Mouse (Mus musculus): Measurements from ENCODE around the gene Sox21. TPM values are rescaled to one million over a fixed set of nuclear protein-coding genes. Genes with fewer than 3 reads are reported as not detected.

The Sox21 gene
- 9.3 and 14.2 TPM in 2 replicates for total RNA-seq (2014; rRNA removed)
- 3.3 and 4.3 TPM in 2 replicates for polyA plus RNA-seq (2015; fragmentation: Nextera tagmentation; extraction: Ambion mirVana)

- peak; percentile 71 for ATAC-seq
- H3K4me1 ChIP-seq (ENCODE audit: insufficient read depth), result peaks cover 9% of the 10 kb centered on the region; the same call in 1 of the 2 replicates
- peak within 1 kb of the TSS; percentile 62 for H3K27ac ChIP-seq (ENCODE audit: low read depth, low read length)
- H3K9ac ChIP-seq, result peak within 1 kb of the TSS; percentile 48
- peak within 1 kb of the TSS; percentile 48 for H3K4me3 ChIP-seq (ENCODE audit: low read depth, low read length)
- H3K27me3 ChIP-seq (ENCODE audit: insufficient read depth, low read length), result peaks cover 6% of the 10 kb centered on the region; the same call in 1 of the 2 replicates
- no peaks in the 10 kb centered on the region for H3K36me3 ChIP-seq (ENCODE audit: insufficient read depth)
- H3K4me2 ChIP-seq (ENCODE audit: low read depth), result peak within 1 kb of the TSS; percentile 89
- H3K9me3 ChIP-seq (ENCODE audit: low read length), result no peaks in the 10 kb centered on the region
- peak; percentile 65 for DNase-seq
- no peak for TF ChIP-seq CTCF (IDR thresholded peaks at IDR 0.05; ENCODE audit: low read depth)
- under 1% methylated on average over 34 of the region's 34 CpGs for WGBS
Observed at GRCm38 (mm10) chr14:118236886-118237289, at the start of gene Sox21. TSS of gene Sox21 (minus strand) at chr14:118237030.

DNA sequence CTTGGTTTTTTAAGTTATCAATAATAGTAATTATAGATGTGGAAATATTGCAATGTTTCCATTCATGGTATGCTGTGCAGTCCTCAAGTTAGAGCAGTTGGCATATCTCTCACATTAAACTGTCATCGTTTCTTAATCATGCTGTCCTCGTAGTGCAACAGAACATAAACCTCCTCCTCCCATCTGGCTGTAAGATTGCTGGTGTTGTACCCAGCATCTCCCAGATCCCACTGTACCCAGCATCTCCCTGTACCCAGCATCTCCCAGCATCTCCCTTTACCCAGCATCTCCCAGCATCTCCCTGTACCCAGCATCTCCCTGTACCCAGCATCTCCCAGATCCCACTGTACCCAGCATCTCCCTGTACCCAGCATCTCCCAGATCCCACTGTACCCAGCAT lies 49.3 kb upstream of the Sox21 start:
- Histone ChIP-seq H3K4me1 (ENCODE audit: insufficient read depth) (no peaks in the 10 kb centered on the region), H3K9ac (no peak overlapping the region), H3K27ac (ENCODE audit: low read depth, low read length) (no peak overlapping the region), H3K4me3 (ENCODE audit: low read depth, low read length) (no peak overlapping the region), H3K36me3 (ENCODE audit: insufficient read depth) (no peaks in the 10 kb centered on the region), H3K9me3 (ENCODE audit: low read length) (no peaks in the 10 kb centered on the region), H3K27me3 (ENCODE audit: insufficient read depth, low read length) (no peaks in the 10 kb centered on the region), H3K4me2 (ENCODE audit: low read depth) (no peak overlapping the region)
- TF ChIP-seq CTCF (IDR thresholded peaks at IDR 0.05; ENCODE audit: low read depth), result no peak
- WGBS, result 77% methylated on average over 2 of the region's 2 CpGs
- no peak for ATAC-seq
- no peak for DNase-seq

DNA sequence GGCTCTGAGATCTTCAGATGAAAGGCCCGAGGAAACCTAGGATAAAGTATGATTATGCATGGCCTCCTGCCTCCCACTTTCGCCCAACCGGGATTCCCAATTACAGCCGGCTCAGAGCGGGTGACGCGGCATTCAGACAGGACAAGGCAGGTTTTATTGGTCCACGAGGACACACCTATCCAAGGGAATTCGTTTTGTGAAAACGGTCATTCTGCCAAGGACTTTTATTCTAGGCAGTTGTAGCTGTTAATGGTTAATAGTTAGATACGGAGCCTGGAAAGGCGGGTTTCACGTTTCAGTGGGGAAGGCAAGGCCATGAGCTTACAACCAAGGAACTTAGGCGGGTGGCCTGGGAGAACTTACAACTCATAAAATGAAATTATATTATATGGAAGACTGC lies 46.1 kb upstream of the Sox21 start:
- ATAC-seq, result no peak
- no peaks in the 10 kb centered on the region for H3K9me3 ChIP-seq (ENCODE audit: low read length)
- DNase-seq, result no peak
- no peak for TF ChIP-seq CTCF (IDR thresholded peaks at IDR 0.05; ENCODE audit: low read depth)
- no peaks in the 10 kb centered on the region for H3K36me3 ChIP-seq (ENCODE audit: insufficient read depth)
- H3K4me3 ChIP-seq (ENCODE audit: low read depth, low read length), result no peak overlapping the region
- no peak overlapping the region for H3K9ac ChIP-seq
- H3K4me2 ChIP-seq (ENCODE audit: low read depth), result no peak overlapping the region
- H3K4me1 ChIP-seq (ENCODE audit: insufficient read depth), result no peaks in the 10 kb centered on the region
- no peaks in the 10 kb centered on the region for H3K27me3 ChIP-seq (ENCODE audit: insufficient read depth, low read length)
- 73% methylated on average over 14 of the region's 14 CpGs for WGBS
- H3K27ac ChIP-seq (ENCODE audit: low read depth, low read length), result no peak overlapping the region

- DNase-seq, result no peak
Observed at GRCm38 (mm10) chr14:118282272-118282671, 45.4 kb upstream of the Sox21 start.

DNA sequence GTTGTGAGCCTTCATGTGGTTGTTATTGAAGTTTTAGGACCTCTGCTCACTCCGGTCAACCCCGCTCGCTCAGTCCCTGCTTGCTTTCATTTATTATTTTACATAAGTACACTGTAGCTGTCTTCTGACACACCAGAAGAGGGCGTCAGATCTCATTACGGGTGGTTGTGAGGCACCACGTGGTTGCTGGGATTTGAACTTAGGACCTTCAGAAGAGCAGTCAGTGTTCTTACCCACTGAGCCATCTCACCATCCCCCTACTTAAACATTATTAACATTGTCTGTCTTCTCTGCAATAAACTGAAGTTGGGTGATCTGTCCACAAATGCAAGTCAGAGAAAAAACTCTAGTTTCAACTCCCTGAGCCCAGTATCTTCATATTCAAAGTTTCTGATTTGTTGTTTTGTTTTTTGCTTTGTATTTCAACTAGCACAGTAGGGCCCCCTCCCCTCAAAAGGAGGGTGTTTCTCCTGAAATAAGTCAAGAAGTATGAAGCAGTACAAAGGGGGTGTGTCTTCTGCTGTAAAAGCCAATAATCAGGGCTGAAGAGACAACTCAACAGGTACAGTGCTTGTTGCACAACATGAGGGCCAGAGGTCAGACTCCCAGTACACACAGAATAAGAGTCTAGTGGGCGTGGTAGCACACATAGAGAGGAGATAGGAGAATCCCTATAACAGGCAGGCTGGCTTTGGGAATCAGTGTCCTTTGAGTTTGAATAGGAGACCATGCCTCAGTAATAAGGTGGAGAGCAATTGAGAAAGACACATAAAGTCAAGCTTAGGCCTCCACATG lies 41.1 kb upstream of the Sox21 start:
- H3K9me3 ChIP-seq (ENCODE audit: low read length), result no peaks in the 10 kb centered on the region

More at GRCm38 (mm10) chr14:118282272-118282671, 45.4 kb upstream of the Sox21 start:
- TF ChIP-seq CTCF (IDR thresholded peaks at IDR 0.05; ENCODE audit: low read depth), result no peak
- no peak overlapping the region for H3K9ac ChIP-seq
- no peak overlapping the region for H3K4me3 ChIP-seq (ENCODE audit: low read depth, low read length)
- WGBS, result 87% methylated on average over 3 of the region's 3 CpGs
- no peaks in the 10 kb centered on the region for H3K27me3 ChIP-seq (ENCODE audit: insufficient read depth, low read length)
- H3K9me3 ChIP-seq (ENCODE audit: low read length), result no peaks in the 10 kb centered on the region
- H3K4me1 ChIP-seq (ENCODE audit: insufficient read depth), result no peaks in the 10 kb centered on the region
- no peaks in the 10 kb centered on the region for H3K36me3 ChIP-seq (ENCODE audit: insufficient read depth)
- no peak overlapping the region for H3K4me2 ChIP-seq (ENCODE audit: low read depth)
- H3K27ac ChIP-seq (ENCODE audit: low read depth, low read length), result no peak overlapping the region
- no peak for ATAC-seq

GRCm38 (mm10) chr14:118272594-118273555 lies 36.0 kb upstream of the Sox21 start:
- Histone ChIP-seq H3K4me3 (ENCODE audit: low read depth, low read length) (no peak overlapping the region), H3K9me3 (ENCODE audit: low read length) (no peaks in the 10 kb centered on the region), H3K36me3 (ENCODE audit: insufficient read depth) (no peaks in the 10 kb centered on the region), H3K27ac (ENCODE audit: low read depth, low read length) (no peak overlapping the region), H3K4me1 (ENCODE audit: insufficient read depth) (no peaks in the 10 kb centered on the region), H3K27me3 (ENCODE audit: insufficient read depth, low read length) (no peaks in the 10 kb centered on the region), H3K4me2 (ENCODE audit: low read depth) (no peak overlapping the region), H3K9ac (no peak overlapping the region)
- no peak for DNase-seq
- TF ChIP-seq CTCF (IDR thresholded peaks at IDR 0.05; ENCODE audit: low read depth), result no peak
- no peak for ATAC-seq
- WGBS, result 89% methylated on average over 6 of the region's 6 CpGs

More for the DNA sequence above, 41.1 kb upstream of the Sox21 start:
- no peaks in the 10 kb centered on the region for H3K27me3 ChIP-seq (ENCODE audit: insufficient read depth, low read length)
- no peak overlapping the region for H3K27ac ChIP-seq (ENCODE audit: low read depth, low read length)
- TF ChIP-seq CTCF (IDR thresholded peaks at IDR 0.05; ENCODE audit: low read depth), result no peak
- no peak overlapping the region for H3K4me2 ChIP-seq (ENCODE audit: low read depth)
- no peak overlapping the region for H3K4me3 ChIP-seq (ENCODE audit: low read depth, low read length)
- no peaks in the 10 kb centered on the region for H3K36me3 ChIP-seq (ENCODE audit: insufficient read depth)
- WGBS, result 85% methylated on average over 7 of the region's 7 CpGs
- no peak for ATAC-seq
- no peak overlapping the region for H3K9ac ChIP-seq
- no peaks in the 10 kb centered on the region for H3K4me1 ChIP-seq (ENCODE audit: insufficient read depth)
- DNase-seq, result no peak

Measured in forebrain, postnatal 0 days (tissue).